Mouse (Mus musculus): ENCODE data around the gene Imp3.

DNA sequence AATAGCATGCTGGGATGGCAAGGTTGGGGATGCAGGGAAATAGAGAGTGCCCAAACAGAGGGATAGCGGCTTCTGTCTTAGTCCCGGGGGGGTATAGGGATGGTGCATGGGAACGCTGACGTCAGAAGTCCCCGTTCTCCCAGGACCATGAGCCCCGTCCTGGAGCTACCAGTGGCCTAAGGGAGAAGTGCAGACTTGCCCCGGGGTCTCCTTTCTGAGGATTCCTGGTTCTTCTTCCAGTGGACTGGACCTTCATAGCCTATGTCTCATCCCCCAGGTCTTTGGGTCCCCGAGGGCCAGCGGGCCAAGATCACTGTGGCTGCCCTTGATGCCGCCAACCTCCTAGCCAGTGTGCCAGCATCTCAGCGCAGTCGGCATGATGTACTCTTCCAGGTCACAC lies 40.5 kb upstream of the Imp3 start:
- TF ChIP-seq GATA1 (IDR thresholded peaks at IDR 0.05; ENCODE audit: borderline replicate concordance, low read length) (no peak), CTCF (IDR thresholded peaks at IDR 0.05; ENCODE audit: low read depth, low read length) (no peak), TAL1 (conservative IDR thresholded peaks at IDR 0.05; ENCODE audit: low read depth, low read length) (no peak), GATA2 (IDR thresholded peaks at IDR 0.05; ENCODE audit: borderline replicate concordance, low read depth, low read length) (no peak), POLR2AphosphoS5 (IDR thresholded peaks at IDR 0.05; ENCODE audit: insufficient replicate concordance, low read depth, low read length) (no peak)

All from G1E (cell line).